Mouse (Mus musculus) bone marrow, adult 2 months (tissue): Measurements from ENCODE around the gene Defb28.

ENCODE experiments used
- CTCF ChIP-seq: fragments of 200-500 bp; IDR thresholded peaks from 2 replicates; pipeline ENCODE4 v1.5.1; 2011; ENCODE audit warnings: low read length, control low read depth; ENCODE audit not compliant: control insufficient read depth, insufficient read depth
- POLR2A ChIP-seq: fragments of 200-500 bp; IDR thresholded peaks from 2 replicates; pipeline ENCODE4 v1.6.1; 2011; ENCODE audit warnings: low read depth, mild to moderate bottlenecking, control low read depth, low read length, borderline replicate concordance; ENCODE audit not compliant: control insufficient read depth

- TF ChIP-seq POLR2A: no peak
- no peak for TF ChIP-seq CTCF
These were observed 24.9 kb upstream of the Defb28 start for GRCm38 (mm10) chr2:152493151-152493550.
